Mouse (Mus musculus): ENCODE measurements around the gene Ttc23. TPM values are rescaled to one million over a fixed set of nuclear protein-coding genes. Genes with fewer than 3 reads are reported as not detected.

Ttc23 gene
- polyA plus RNA-seq (2012; rRNA removed; ENCODE audit: low replicate concordance): 4.1 and 6.8 TPM in 2 replicates

DNA sequence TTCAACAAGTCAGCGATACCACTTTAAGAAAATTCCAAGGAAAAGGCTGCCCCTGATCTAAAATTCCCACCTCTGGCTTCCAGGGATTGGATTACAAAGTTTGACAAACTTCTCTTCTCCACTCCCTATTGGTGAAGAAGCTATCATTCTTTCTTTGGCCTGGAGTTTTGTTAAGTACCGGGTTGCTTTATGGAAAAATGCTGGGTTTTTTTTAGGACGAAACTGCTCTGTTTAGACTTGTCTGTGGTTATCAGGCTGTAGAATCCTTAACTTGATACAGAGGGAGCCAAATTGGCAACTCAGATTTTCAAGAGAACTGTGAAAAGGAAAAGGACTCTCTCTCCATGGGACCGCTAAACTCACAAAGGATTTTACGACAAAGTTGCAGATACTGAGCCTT lies at the start of gene Ttc23:
Gene Ttc23, plus strand, starts transcription at position 134 of the 400 bp plus-strand sequence.

DNA sequence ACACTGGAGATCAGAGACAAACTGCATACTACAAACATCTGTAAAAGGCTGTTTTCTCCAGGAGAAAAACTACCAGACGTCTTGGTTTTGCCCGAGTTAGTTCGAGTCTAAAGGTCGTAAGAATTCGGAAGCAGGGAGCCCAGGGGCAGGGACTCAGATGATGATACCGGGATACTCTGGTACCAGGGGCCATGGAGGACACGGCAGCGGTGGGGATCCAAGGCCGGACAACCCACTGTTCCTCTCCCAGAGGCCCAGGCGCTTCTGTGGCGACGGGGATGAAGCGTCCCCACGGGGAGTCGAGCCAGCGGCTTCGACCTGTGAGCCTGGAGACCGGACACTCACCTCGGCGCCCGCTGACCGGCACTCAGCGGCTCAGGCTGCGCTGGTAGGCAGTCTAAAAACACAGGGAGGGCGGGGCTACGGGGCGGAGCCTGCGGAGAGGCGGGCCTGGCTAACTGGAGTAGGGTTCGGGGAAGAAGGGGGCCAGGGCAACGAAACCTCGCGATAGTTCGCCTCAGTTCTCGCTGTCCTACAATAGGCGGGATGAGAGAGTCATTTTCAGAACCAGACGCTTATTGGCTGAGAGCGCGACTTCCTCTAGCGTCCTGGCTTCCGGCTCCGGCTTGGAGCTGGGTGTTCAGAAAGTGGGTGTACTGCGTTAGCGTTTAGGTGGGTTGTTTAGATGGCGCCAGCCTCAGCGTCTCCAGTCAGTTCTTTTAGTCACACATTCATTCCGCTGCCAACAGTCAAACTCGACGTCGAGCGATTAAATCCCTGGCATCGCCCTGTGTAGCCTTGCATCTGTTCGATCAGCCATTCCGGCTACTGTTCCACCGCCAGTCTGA lies 2.2 kb upstream of the Ttc23 start, which contains the start of gene Lrrc28:
Gene Lrrc28, minus strand, starts transcription at position 436 of the 848 bp plus-strand sequence.

DNA sequence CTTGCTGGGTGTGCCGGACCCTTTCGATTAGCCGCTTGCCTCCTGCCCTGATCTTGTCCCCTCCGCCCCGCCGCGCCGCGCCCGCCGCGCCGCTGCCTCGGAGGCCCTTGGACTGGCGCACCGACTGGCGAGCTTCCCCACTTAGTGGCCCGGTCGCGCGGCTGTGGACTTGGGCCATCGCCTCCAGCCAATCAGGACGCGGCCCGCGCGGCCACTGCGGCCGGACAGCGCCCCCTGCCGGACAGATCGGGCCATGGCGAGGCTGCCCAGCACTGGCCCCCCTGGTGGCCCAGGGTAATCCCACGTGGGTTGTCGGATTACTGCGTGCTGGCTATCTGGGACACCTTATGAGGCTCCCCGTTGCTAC lies 112.4 kb downstream of the Ttc23 start, which contains the start of gene Synm:
Gene Synm, minus strand, starts transcription at position 114 of the 367 bp plus-strand sequence.

Other genes with a start within 250 kb of the Ttc23 start
- 24.1 and 29.2 TPM in 2 replicates for gene Lrrc28, start 2.1 kb upstream of the Ttc23 start, polyA plus RNA-seq (2012; rRNA removed; ENCODE audit: low replicate concordance)
- gene Synm, start 112.3 kb downstream of the Ttc23 start, polyA plus RNA-seq (2012; rRNA removed; ENCODE audit: low replicate concordance): 3.4 and 21.7 TPM in 2 replicates

Measured in mammary gland, adult 2 months (tissue).